Mouse (Mus musculus) neural tube, embryonic 10.5 days (tissue): ENCODE data around the gene Sirpa.

Source experiments
- DNase-seq: peaks from one replicate; pipeline ENCODE4 v3.0.0-alpha.2; 2017; ENCODE audit warnings: low spot score; ENCODE audit errors: extremely low spot score

Sirpa gene

DNA sequence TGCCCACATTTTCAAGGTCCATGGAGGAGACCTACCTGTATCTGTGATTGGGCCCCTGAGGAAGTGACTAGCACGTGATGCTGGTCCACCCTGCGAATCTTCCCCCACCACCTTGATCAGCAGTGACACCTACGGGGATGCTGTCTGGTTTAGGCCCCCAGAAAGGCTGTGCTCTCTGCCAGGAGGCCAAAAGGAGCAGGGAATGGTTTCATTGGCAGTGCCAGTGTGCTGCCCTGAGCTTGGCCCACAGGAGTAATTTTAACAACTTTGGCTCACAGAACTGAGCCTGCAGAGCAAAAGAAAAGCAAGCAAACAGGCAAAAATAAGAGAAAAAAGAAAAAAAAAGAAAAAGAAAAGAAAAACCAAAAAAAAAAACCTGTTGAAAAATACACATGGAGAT lies 13.2 kb downstream of the Sirpa start:
- DNase-seq: no peak

DNA sequence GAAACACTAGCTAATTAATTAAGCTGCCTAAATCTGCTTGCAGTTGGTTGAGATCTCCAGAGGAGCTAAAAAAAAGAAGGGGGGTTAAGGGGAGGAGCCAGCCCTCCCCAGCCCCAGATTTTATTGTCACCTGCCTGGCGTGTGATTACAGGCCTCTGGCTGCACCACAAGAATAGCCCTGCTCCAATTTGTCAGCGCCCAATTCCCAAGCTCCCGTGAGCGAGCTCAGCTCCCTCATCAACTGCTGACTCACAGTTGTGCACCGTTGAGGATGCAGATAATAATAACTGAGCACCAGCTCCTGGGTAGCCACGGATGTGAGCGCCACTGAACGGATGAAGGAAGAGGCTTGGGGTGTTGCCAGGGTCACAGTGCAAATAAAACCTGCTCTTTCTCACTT lies 13.6 kb downstream of the Sirpa start:
- no peak for DNase-seq

DNA sequence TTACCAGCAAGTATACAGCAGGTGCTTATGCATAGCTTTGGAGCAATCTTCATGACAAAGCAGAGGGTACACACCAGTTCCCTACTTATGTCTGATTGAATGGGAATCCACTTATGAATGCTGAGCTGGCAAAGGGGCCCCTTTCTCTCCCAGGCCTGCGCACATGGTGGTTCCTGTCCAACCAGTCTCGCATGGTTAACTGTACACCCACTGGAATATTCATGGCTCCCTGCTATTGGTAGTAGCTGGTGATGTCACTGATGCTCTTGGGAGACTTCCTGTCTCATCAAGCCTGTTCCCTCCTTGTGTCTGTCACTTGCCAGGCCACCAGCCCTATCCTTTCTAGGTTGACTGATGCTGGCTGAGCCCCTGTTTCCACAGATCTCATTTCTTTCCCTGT lies 14.3 kb downstream of the Sirpa start:
- no peak for DNase-seq

DNA sequence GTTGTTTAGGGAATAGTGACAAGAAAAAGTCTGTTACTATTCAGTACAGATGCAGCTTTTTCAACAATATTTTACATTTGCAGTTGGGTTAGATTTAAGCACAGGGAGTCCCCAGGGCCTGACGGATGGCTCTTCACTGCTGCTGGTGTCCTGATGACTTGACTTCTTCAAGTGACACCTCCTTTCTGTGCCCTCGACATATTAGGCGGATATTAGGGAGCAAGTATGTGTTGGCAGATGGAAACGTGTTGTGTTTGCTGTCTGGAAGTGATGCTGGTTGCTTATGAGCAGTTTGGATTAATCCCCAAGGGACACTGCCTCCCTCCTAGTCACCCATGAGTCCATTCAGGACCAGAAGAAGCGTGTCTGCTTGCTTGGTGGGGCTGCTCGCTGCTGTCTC lies 21.3 kb downstream of the Sirpa start:
- no peak for DNase-seq

DNA sequence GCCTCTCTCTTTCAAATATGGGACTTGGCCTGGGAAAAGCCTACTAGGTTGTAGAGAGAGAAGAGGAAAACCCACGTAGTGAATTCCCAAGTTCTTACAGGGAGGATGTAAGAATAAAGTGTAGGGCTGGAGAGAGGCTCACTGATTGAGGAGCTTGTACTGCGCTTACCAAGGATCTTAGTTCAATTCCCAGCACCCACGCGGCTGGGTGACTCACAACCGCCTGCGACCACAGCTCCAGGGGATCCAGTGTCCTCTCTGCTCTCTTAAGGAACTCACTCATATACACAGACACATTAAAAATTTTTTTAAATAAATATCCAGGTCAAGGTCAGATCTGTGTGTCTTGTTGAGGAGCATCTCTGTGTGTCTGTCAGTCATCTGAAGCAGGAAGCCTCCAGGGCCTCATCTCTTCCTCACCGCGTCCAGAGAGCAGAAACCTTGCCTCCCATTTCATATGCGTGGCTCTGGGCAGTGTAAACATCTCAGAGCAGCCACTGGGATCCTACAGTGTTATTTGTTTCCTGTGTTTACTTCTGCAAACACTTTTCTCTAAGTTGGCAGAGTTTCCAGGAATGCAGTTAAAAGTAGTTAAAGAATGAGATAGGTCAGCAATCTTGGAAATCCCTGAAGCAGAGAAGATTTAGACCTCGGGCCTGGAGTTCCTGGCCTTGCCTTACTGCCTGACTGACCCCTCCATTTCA lies 22.0 kb downstream of the Sirpa start:
- no peak for DNase-seq

DNA sequence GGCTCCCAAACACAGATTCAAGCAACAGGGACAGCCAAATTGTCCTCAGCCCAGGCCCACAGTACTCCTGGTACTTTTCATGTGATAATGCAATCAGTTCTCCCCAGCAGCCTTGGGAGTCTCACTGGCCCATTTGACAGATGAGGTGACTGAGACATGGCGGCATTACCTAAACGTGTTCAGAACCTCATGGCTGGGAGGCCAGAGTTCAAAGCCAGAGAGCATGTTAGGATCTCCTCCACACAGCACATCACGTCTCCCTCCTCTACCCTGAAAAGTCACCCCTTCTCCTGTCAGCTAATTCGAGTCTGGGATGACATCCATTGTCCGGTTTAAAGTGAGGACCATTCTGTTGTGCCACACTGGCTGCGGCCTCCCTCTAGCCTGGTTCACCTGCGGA lies 27.5 kb downstream of the Sirpa start:
- no peak for DNase-seq

DNA sequence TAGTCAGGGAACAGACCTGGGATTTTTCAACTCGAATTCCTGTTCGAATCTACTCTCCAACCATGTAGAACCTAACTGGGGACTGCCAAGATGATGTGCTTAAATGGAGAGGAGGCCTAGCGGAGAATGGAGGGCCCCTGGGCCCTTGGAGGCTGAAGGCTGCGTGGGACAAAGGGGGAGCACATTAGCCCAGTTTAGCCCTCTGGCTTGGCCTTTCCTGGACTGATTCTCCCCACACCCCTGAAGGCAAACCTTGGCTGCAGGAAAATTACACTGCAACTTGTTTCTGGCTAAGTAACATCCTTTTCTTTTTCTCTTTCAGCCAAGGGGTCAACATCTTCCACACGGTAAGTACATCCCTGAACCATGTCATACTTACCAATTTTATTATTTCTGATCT lies 28.2 kb downstream of the Sirpa start:
- DNase-seq: no peak

DNA sequence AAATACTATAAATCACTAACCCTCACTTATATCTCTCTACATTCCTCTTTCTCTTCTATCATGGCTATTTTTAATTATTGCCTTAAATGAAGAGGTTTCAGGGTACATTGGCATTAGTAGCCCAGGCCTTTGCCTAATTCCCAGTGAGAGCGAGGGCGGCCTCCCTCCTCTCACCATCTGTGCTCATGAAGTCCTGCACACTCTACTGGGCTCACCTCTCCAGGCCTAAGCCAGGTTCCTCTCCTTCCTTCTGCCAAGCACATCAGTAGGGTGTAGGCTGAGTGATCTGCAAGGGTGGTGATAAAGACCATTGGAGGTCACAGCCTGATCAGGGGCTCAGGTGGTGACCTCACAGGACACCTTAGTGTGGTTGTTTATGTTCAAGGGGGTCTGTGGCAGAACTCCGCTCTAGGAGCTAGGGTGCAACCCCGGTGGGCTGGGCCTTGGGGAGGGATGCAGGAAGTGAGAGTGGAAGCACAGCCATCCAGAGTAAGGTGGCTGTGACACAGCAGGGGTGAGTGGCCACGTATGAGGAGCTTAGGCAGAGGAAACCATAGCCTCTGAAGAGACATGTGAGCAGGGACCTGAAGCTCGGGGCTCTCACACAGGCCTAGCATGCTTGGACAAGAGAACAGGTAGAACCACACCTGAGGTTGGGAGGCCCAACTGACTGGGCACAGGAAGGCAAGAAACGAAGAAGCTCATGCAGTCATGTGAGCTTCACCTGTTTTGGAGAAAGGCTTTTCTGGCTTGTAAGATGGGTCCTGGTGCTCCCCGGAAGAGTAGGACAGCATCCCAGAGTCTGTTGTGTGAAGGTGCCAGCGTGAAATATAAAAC lies 29.2 kb downstream of the Sirpa start:
- DNase-seq: no peak

DNA sequence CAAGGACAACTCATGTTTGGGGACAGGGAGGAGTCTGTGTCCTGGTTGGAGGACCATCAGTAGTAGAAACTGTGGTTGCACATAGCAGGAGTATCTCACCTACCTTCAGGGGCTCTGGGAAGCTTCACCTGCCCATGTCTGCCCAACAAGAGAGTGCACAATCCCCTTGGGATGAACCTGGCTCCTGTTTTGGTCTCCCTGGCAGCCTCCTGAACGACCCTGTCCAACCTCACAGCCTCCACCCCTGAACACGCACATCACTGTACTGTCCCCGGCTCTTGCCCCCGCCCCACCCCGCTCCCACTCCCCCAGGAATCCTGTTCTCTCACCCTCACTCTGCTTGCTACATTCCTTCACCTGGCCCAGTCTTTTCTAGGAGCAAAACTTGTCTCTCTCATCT lies 30.3 kb downstream of the Sirpa start:
- DNase-seq: no peak

DNA sequence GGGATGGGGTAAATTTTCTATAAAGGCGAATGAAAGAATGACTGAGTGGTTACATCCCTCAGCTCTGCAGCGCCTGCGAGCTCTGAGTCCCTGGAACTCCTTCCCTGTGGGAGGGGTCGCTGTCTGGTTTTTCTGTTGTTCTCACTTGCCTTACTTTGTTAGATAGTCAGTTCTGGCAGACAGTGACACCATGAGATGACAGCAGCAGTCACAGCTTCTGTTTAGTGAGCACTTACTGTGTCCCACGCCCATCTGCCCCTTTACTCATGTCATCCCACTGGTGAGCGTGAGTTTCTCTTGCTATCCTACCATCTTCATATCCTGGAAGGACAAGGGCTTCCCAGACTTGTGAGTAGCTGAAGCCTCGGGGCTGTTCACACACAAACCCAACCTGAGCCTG lies 31.1 kb downstream of the Sirpa start:
- DNase-seq: no peak

DNA sequence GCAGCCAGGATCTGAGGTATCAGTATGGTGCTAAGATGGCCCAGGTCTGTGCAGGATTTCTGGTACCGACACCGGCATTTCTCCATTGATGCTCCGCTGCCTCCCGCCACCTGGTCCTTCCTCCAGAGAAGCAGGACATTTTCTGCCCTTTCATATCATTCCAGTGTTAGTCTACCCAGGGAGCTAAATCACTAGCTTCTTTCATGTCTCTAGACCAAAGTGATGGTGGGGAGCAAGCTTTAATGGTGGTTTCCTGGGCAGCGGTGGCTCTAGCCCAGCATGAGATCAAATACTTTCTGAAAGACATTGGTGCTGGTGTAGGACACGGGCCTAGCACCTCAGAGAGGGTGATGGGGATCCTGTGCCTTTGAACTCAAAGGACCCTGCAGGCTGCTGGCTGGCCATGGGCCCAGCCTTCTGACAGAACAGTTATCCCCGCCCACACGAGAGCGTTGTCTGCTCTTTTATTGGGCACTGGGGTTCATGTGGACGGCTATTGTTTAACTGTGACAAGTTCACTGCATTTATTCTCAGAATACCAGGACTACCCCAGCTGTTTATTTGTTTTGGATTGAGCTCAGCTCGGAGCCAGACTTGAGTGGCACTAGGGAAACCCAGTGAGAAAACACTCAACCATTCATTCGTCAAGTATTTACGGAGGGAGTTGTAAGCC lies 31.7 kb downstream of the Sirpa start:
- DNase-seq: no peak

DNA sequence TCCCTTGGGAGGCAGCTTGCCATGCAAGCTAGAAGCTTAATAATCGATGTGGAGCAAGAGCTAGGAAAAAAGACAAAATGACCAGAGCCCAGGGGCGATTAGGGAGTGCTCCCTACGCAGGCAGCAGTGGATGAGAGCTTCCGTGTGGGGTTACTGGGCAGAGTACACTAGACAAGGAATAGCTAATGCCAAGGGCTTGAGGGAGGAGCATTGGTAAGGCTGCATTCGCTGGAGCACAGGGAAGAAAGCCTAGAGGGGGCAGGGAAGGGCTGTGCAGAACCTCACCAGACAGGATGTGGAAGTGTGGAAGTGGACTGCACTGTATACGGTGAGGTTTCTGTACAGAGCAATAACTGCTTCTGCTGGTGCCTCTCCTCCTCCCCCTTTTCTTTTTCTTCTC lies 32.3 kb downstream of the Sirpa start:
- DNase-seq: no peak

DNA sequence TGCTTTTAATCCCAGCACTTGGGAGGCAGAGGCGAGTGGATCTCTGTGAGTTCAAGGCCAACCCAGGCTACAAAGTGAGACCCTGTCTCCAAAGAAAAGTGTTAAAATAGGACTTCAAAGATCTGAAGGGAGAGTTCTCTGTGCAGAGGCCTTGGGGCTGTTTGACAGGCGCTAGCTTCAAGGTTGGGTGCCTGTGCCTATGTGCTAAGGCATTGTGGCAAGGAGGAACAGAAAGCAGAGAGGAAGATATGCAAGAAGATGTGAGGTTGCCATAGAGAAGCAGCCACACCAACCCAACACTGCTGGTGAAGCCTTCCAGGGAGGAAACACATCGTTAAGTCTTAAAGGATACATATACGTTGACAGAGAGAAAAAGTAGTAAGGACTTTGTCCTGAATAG lies 33.2 kb downstream of the Sirpa start:
- no peak for DNase-seq

DNA sequence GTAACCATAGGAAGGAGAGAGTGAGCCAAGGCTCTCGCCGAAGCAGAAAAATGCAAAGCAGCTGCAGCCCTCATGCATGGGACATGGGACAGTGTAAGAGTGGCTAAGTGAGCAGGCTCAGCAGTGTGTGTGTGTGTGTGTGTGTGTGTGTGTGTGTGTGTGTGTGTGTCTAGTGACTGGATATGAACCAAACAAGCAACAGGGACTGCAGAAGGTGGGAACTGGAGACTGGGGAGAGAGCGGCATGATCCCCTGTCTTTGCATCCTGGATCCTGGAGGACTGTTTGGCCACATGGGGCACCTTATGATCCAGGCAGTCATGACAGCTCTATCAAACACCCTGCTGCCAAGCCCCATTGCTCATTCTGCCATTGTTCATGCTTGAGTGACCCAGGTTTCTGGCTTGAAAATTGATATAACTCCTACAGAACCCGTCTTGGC lies 34.0 kb downstream of the Sirpa start:
- no peak for DNase-seq

DNA sequence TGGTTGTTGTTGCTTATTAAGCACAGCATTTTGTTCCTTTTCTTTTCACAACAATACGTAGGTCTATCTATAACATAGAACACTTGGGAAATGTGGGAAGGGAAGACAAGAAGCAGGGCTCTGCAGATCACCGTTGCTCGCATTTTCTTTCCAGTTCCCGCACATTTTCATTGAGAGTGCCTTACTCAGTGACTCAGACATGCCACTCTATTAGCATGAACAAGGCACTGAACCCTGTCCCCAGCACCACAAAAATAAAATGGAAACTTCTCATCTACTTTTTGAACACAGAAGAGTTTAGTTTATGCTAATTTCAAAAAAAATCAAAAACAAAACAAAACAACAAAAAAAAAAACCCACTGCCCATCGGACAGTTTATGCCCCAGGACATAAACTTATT lies 34.5 kb downstream of the Sirpa start:
- no peak for DNase-seq

DNA sequence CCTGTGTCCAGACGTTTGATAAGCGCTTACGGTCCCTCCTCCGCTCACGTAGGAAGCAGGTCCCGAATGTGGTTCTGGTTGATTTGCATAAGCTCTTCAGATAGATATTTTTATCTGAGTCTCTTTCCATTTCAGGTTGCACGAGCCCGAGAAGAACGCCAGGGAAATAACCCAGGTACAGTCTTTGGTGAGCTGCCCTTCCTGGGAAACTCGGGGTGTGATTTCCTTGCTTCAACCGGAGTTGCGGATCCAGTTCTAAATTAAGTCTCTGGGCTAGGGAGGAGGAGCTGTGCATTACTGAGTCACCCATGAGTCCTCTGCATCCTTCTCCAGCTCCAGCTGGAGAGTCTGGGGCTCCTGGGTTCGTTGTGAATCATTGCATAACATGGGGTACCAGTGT lies 35.2 kb downstream of the Sirpa start:
- DNase-seq: no peak

DNA sequence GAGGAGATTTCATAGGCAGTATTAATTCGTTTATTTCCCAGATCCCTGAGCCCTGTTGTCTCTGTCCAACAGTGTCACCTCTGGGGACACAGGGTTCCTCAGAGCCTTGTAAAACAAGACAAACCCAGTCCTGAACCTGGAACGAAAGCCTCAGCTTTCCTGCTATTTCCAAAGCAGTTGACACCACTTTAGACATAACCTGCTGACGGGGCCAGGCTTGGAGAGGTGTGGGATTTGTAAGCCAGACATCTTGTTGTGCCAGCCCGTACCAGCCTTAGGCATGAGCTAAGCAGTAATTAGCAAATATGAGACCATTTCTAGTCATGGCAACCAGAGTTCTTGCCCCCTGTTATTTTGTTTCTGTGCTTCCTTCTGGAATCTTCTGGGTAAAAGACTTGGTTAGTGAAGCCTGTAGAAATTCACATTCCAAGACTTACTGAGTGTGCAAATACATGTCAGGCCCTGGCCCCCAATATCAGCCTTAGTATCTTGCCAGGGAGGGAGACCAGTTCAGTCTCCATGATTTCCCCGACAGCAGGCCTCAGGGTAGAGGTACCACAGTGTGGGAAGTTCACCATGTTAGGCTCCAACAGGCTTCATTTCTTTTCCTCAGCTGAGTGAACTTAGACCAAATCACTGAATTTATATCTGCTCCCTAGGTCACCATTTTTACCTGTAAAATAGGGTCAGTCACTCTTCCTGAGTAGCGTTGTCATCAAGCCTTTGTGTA lies 36.0 kb downstream of the Sirpa start:
- no peak for DNase-seq

DNA sequence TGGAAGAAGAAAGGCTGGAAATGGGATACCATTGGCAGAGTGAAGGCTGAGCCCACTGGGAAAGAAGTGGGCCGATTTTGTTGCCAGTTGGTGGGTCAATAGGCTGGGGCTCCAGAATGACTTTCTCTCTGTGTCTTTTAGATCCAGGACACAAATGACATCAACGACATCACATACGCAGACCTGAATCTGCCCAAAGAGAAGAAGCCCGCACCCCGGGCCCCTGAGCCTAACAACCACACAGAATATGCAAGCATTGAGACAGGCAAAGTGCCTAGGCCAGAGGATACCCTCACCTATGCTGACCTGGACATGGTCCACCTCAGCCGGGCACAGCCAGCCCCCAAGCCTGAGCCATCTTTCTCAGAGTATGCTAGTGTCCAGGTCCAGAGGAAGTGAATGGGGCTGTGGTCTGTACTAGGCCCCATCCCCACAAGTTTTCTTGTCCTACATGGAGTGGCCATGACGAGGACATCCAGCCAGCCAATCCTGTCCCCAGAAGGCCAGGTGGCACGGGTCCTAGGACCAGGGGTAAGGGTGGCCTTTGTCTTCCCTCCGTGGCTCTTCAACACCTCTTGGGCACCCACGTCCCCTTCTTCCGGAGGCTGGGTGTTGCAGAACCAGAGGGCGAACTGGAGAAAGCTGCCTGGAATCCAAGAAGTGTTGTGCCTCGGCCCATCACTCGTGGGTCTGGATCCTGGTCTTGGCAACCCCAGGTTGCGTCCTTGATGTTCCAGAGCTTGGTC lies 37.3 kb downstream of the Sirpa start:
- DNase-seq: no peak

DNA sequence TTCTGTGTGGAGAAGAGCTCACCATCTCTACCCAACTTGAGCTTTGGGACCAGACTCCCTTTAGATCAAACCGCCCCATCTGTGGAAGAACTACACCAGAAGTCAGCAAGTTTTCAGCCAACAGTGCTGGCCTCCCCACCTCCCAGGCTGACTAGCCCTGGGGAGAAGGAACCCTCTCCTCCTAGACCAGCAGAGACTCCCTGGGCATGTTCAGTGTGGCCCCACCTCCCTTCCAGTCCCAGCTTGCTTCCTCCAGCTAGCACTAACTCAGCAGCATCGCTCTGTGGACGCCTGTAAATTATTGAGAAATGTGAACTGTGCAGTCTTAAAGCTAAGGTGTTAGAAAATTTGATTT lies 37.9 kb downstream of the Sirpa start:
- DNase-seq: no peak

DNA sequence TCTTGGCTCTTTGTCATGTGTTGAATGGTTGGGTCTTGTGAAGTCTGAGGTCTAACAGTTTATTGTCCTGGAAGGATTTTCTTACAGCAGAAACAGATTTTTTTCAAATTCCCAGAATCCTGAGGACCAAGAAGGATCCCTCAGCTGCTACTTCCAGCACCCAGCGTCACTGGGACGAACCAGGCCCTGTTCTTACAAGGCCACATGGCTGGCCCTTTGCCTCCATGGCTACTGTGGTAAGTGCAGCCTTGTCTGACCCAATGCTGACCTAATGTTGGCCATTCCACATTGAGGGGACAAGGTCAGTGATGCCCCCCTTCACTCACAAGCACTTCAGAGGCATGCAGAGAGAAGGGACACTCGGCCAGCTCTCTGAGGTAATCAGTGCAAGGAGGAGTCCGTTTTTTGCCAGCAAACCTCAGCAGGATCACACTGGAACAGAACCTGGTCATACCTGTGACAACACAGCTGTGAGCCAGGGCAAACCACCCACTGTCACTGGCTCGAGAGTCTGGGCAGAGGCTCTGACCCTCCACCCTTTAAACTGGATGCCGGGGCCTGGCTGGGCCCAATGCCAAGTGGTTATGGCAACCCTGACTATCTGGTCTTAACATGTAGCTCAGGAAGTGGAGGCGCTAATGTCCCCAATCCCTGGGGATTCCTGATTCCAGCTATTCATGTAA lies 38.5 kb downstream of the Sirpa start:
- DNase-seq: no peak

DNA sequence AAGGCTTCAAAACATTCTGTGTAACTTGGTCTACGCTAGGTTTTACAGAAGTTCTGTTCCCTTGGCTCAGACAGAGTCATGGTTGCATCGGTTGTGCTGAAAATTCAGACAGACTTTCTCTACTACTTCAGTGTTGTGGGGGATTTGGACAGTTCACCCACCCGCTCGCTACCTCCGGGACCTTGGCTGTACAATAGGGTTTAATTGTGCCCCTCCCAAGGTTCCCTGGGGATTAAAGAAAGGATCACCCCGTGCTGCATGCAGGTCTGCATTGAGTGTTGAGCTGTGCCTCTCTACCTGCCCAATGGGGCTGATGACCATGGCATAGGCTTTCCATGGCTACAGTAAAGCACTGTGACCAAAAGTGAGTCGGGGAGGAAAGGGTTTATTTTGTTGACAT lies 39.7 kb downstream of the Sirpa start:
- DNase-seq: no peak
